Mouse (Mus musculus) kidney, postnatal 4 days (tissue): ENCODE data around the gene Tlcd1.

Experiments
- DNase-seq, 2 experiments: peaks; one replicate each; pipeline ENCODE4 v3.0.0; 2021; ENCODE audit warnings: mixed read lengths in 2 of 2

Gene Tlcd1

GRCm38 (mm10) chr11:78176402-78176862 is at the start of gene Tlcd1, which contains the start of gene Nek8:
Tlcd1 (plus strand) TSS chr11:78176711.
Nek8 (minus strand) TSS chr11:78176675.
- peak; percentile 95 to 97 for DNase-seq

DNA sequence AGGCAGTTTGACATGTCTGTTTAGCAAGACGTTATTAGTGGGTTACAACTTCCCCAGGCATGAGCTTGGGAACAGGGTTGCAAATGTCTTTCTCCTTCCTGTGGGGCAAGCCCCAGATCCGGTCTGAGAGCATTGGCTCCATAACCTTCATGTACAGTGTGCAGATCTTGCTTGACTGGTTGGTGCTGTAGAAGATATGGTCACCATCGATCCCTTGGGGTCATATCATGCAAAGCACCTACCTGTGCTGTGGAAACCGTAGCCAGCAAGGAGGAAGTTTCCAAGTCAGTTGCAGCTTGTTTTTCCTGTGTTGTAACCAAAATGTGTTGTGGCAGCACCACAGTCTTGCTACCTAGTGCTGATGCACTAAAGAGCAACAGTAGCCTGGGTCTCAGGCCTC is 49.8 kb upstream of the Tlcd1 start:
- no peak for DNase-seq

- no peak for DNase-seq
Measured at GRCm38 (mm10) chr11:78129458-78129857, 47.1 kb upstream of the Tlcd1 start.

GRCm38 (mm10) chr11:78133915-78134314 is 42.6 kb upstream of the Tlcd1 start:
- DNase-seq = no peak

DNA sequence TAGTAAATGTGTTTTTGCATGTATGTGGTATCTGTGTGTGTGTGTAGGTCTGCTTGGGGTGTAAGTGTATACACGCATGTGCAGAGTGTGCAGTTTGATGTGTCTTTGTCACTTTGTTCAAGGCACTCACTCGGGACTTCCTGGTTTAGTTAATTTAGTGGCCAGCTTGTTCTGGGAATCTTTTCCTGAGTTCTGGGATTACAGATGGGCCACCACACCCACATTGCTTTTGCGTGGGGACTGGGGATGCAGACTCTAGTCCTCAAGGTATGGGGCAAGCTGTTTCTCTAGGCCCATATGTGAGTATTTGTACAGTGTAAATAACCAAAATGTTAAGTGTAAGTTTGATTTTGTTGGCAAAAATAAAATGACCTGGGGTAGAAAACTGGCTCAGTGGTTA is 42.2 kb upstream of the Tlcd1 start:
- DNase-seq = no peak

DNA sequence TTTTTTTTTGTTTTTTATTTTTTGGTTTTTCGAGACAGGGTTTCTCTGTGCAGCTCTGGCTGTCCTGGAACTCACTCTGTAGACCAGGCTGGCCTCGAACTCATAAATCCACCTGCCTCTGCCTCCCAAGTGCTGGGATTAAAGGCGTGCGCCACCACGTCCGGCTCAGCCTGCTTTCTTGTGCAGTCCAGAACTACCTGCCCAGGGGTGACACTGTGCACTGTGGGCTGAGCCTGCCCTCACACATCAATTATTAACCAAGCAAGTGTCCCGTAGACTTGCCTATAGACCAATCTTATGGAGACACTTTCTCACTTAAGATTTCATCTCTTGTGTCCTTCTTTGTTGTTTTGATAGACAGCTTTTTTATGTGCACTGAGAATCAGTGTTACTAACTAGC is 41.2 kb upstream of the Tlcd1 start:
- peak in 1 of 2 experiments; percentile 49 for DNase-seq

GRCm38 (mm10) chr11:78136132-78136531 is 40.4 kb upstream of the Tlcd1 start:
- no peak for DNase-seq

GRCm38 (mm10) chr11:78137584-78137983 is 38.9 kb upstream of the Tlcd1 start:
- DNase-seq = no peak

- DNase-seq = no peak
Measured at GRCm38 (mm10) chr11:78138023-78138422, 38.5 kb upstream of the Tlcd1 start.

GRCm38 (mm10) chr11:78140665-78141064 is 35.8 kb upstream of the Tlcd1 start:
- no peak for DNase-seq

GRCm38 (mm10) chr11:78143520-78143919 is 33.0 kb upstream of the Tlcd1 start:
- no peak for DNase-seq

DNA sequence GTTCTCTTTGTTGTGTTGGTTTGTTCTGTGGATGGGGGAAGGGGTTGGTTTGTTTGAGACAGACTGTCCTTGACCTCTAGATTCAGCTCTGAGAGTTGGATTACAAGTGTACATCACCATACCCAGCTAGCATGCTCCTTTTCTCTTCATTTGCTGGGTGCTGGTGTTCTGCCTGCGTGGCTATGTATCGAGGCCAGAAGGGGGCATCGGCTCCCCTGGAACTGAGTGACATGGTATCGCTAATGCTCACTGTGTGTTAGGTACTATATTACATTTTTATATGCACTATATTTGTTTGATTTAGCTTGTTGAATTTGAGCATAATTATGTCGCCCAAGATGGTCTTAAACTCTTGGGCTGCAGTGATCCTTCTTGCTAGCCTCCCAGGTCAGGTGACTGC is 30.3 kb upstream of the Tlcd1 start:
- no peak for DNase-seq

DNA sequence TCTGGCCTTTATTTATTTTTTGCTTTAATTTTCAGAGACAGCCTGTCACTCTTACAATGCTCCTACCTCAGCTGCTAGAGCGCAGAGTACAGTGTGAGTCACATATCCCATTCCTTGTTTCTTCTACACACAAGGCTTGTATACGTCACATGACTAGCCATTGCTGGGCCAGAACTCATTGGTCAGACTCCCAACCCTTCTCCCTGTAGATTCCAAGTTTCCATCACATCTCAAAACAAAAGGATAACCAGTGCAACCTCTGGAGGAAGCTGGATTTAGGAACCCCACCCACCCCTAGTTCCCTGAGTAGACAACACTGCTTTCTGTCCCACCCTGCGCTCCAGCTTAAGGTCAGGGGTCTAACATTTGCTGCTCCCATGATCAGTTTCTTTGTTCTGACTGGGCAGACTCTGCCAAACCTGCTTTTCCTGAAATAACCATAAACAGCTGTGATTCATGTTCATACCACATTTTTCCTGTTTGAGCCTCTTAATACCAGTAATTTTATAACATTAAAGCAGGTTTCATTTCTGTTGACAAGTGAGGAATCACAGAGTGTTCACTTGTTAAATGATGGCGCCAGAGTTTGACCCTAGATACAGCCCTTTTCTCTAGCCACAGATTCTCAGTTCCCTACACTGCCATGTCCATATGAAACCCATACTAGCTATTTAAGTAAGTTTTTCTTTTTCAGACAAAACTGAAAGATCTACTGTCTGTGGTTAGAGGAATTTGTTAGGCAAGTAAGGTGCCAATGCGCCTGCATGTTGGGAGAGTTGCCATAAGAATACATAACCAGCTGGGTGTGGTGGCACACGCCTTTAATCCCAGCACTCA is 29.6 kb upstream of the Tlcd1 start:
- no peak for DNase-seq

DNA sequence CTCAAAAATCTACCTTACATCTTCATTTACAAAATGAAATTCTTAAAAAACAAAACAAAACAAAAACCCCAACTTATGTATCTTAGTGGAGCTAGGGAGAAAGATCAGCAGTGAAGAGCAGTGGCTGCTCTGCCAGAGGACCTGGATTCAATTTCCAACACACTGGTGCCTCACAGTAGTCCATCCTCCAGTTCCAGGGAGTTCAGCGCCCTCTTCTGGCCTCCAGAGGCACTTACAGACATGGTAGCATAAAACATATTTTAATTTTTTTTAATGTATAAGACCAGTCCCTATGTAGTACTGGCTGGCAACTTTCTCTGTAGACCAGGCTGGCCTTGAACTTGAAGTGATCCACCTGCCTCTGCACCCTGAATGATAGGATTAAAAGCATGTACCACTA is 25.4 kb upstream of the Tlcd1 start:
- peak; percentile 51 to 61 for DNase-seq

DNA sequence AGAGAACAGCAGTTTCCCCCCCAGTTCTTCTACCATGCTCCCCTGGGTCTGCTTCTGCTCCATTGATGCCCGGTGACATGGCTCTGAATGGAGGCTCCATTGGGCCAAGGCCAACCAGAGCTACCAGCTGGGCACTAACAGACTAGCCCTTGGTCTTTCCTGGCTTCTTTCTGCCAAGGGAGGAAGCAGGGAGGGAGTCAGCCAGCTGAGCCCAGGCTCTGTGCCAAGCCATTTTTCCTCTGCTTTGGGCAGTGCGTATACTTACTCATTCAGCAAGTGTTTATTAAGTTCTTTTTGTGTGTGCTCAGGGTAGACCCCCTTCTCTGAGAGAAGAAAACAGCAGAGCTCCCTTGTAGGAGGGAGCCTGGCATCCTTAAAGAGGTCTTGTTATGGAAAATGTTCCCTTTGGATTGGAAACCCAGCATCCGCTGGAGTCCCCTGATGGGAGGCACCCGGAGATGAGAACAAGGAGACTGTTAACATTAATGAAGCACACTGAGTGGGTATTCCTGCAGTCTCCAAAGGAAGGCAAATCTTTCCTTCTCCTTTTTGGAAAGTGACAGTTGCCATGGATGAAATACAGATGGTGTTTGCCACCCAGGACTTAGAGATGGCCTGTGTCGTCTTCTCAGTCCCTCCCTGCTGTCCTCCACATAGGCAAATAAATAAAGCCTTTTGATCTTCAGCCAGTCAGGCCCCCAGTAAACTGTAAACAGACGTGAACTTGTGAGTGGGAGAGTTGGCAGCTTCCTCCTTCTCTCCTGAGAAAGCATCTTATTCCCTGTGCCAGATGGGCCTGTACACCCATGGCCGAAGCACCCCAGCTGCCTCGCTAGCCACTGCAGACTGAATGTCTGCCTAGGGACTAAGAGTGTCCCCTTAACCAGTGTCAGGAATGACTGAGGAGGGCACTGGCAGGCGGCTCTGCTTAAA is 23.9 kb upstream of the Tlcd1 start:
- DNase-seq = peak; percentile 55 to 56

GRCm38 (mm10) chr11:78153778-78154177 is 22.7 kb upstream of the Tlcd1 start:
- peak in 1 of 2 experiments; percentile 12 for DNase-seq

DNA sequence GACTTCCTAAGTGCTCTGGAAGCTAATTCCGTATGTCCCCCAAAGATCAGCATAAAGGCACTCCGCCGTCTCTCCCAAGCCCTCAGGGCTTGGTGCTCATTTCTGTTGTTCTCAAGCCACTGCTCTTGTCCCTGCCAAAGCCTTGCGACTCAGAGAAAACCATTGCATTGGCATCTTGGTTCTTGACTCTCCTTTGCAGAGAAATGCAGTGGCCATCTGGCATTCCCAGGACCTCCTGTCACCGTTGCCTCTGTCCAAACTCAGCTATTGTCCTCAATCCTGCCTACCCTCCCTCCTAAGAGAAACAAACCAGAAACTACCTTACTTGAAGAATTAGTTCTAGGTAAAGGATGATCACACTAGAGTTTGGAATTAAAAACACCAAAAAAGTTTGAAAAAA is 20.8 kb upstream of the Tlcd1 start:
- DNase-seq = no peak

- no peak for DNase-seq
Measured at GRCm38 (mm10) chr11:78156156-78156699, 20.3 kb upstream of the Tlcd1 start.

GRCm38 (mm10) chr11:78159096-78159495 is 17.4 kb upstream of the Tlcd1 start:
- peak; percentile 75 to 86 for DNase-seq

GRCm38 (mm10) chr11:78159557-78159956 is 17.0 kb upstream of the Tlcd1 start:
- no peak for DNase-seq

DNA sequence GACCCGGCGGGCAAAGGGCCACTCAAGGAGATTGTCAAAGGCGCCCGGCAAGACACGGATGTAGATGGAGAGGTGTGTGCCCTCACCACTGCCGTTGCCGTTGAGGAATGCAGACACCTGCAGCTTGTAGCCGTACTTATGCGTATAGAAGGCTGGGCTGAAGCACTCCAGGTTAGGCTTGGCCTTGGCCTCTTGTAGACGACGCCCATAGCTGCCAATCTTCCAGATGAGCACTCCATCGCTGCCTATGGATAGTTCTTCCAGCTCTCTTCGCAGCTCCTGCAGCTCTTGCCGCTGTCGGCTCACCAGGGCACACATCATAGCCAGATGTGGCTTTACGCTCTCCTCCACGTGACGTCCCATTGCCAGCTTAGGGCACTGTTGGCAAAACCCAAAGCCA is 16.3 kb upstream of the Tlcd1 start:
- no peak for DNase-seq

DNA sequence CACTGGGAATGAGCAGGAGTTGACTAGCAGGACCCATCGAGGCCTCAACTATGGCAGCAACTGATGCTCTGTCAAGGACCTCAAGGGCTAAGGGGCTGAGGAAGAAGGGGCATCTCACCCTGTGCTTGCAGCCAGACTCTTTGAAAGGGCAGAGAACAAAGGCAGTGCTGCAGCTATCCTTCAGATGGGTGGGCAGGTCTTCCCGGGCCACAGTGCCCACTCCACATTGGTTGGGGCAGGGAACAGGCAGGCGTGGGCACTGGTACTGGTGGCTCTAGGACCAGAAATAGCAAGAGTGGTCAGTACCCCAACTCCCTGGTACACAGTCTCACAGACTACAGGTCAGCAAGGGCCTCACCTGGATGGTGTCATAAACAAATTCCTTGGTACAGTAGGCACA is 15.8 kb upstream of the Tlcd1 start:
- DNase-seq = no peak

GRCm38 (mm10) chr11:78161169-78161568 is 15.3 kb upstream of the Tlcd1 start:
- no peak for DNase-seq
